Mouse (Mus musculus) thymus, postnatal 10 days (tissue): ENCODE data around the gene Bcr.

ENCODE experiments used
- DNase-seq, 2 experiments: peaks; one replicate each; pipeline ENCODE4 v3.0.0; 2021; ENCODE audit warnings: low spot score in 2 of 2

Gene Bcr

DNA sequence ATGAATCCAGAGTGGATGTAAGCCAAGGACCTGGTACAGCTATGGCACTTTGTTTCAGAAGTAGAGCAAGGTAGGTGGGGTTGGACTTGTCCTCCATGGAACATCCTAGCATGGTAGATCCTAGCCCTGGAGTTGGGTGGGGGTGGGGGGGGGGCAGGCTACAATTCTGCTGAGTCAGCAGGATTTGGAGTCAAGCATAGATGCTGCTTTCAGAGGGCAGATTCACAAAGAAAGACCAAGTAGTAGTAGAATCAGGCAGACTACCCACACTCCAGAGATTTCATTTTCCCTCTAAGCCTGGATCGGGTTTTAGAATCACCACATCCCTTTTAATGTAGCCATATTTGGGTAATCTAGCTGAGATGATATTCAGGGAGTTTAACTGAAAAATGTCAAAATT, 33.9 kb downstream of the Bcr start:
- no peak for DNase-seq

DNA sequence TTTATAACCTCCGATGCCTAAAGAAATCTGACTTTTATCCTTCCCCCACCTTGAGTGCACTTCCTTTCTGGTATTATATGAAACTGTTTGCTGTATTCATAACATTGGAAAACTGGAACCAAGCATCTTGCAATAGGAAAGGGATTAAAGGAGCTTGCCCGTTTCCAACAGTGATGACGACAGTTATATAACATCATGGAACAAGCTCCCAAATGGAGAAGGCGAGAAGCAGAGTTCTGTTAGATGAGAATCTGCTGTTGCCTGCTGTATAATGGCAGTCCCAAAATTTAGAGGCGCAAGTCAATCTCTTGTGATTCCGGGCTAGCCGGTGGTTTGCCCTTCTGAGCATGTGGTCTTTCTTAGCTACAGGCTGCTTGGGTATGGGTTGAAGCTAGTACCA, 34.8 kb downstream of the Bcr start:
- DNase-seq: no peak

DNA sequence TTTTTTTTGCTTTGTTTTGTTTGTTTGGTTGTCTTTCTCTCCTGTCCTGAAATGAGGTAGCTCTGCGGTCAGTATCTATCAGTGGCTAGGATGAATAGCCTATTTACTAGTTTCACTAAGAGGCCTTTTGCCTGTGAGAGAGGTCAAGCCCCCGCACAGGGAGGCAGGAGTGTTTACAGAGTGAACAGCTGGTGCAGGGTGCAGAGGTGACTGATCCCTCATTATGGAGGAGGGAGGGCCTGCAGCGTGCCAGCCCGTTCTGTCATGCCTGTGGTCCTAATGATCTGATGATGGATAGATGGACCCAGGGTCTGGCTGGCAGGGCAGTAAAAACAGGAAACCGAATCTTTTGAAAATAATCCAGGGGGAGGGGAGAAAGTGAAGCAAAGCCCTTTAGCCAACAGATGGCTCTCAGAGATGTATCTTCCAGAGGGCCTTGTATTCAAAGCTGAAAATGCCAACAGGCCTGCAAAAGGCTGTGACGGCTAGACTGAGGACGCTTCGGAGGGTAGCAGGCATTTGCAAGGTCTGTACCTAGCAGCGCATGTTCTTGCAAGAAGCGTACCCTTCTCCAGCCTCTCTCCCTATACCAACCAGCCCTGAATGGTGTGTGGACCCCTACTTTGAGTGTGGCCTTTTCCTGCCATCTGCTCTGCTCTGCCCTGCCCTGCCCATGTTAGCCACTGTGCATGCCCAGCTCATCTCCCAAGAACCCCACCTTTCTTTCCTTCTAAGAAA, 38.2 kb downstream of the Bcr start:
- no peak for DNase-seq

DNA sequence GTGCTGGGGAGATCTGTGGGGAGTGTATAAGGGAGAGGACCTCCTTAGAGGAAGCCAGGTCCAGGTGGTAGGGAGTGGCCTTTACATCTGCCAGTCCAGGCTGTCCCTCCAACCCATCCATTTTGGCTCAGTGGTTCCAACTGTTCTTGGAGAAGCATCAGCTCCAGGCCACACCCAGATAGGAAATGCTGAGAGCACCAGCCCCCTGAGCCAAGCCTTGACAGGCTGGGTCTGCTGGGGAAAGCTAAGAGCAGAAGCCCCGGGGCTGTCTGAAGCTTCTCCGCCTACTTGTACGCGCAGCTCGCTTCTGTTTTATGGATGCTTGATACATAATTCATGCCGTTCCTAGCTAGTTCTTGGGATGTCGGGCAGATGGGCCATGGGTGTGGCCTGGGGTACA, 39.9 kb downstream of the Bcr start:
- DNase-seq: no peak

DNA sequence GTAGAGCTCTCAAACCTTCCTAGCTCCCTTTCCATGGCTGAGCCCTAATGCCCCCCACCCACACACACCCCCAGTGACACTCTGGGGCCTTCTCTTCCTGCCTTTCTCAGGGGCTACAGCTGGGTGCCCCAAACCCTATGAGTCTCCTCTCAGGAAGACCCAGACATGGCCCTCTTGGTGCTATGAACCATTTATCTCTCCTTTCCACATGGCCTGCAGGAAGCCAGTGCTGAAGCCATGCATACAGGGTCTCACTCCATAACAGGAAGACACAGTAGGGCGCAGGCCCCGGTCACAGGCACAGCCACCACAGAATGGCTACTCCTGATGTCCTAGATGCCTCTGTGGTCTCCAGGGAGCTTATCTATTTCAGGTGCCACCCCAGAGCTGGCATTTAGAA, 43.1 kb downstream of the Bcr start:
- DNase-seq: no peak

DNA sequence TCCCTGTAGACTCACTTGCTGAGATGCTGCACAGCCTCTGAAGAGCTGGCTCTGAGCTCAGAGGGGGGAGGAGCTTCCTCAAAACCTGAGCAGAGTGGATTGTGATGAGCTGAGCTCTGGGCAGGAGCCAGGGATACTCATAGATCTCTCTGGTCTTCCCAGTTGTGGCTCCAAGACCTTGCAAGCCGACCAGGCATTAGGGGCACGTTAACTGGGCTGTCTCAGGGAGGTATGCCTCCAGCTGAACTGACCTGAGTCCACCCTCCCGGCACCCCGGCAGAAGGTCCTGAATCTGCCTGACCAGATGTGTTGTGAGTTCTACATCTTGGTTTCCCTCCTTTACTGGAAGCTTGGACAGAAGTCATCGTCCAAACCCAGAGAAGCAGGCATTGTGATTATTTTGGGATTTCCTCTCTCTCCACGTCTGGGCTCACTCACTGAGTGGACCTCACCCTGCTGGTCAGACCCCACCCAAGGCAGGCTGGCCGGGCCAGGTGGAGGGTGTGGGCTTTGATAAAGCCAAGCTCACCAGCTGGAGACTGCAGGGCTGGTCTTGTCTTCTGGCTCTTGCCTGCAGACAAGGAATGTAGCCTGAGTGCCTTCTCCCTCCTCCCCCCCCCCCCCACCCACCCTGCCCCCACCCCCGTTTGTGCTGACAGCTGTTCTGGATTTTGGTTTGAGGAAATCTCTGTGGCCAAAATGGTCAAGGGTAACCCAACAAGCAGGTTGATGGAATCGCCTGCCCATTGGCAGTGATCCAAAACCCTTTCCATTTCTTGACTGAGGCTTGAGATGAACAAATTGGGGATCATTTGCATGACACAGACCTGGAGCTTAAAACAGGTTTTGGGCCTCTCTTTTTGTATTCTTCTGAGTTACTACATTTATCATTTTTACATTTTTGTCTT, 44.1 kb downstream of the Bcr start:
- no peak for DNase-seq

DNA sequence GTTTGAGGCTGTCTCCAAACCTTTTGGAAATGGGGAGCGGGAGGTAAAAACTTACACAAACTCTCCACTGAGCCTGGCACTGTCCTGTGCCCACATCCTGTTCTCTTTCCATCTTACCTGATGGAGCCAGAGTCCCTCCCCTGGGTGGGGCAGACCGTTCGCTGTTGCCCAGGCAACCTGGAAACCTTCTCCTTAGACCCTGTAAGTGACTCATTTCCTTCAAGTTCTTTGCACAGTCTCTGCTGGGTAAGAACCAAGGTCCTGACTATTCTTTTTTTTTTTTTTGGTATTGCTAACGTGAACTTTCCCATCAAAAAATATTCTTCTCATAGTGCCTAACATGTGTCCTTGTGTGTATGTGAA, 44.7 kb downstream of the Bcr start:
- DNase-seq: peak; percentile 29 to 52

DNA sequence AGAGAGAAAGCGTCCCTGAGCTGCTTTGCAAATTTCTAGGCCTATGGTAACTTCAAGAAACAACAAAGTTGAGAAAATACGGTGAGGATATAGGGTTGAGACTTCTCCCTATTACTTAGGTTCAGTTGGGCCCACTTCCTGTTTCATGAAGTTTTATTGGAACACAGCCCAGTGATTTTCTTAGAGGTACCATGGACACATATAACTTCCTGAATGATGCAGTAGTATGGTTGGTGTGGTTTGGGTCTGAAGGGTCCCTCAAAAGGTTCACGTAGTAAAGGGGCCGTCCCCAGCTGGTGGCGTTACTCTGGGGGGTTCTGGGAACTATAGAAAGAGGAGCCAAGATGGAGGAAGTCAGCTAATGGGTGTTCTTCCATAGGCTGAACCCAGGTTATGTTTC, 45.3 kb downstream of the Bcr start:
- DNase-seq: no peak

DNA sequence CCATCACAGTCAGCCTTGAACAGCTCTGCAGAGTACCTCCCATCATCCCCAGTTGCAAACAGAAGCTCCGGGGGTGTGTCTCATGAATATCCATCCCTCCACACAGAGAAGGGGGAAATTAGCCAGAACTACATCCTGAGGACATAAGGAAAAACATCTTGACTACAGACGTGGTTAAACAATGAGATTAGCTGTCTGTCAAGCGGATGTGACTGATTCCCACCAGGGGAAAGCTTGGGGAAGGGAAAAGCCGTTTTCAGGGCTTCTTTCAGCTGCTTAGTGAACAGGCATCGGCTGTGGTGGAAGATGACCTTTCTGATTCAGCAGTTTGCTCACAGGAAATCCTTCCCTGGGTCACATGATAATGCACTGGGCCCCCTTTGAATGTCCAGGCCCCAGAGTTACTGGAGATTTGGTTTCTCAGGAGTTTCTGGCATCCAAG, 46.6 kb downstream of the Bcr start:
- DNase-seq: no peak

DNA sequence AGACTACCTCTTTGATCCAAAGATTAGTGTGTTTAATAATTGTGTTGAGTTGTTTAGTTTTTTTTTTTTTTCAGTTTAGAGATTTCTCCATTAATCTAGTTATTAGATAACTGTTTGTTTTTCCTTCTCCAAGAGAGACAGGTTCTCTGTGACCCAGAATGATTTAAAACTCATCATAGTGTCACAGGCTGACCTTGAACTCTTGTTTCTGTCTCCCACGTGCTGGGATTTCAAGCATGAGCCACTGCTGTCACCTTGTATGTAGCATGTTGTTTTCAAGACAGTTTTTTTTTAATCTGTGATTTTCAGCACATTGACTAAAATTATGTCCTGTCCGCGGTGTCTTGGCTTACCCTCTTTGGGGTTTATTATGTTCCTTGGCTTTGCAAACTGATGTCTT, 47.7 kb downstream of the Bcr start:
- DNase-seq: no peak

DNA sequence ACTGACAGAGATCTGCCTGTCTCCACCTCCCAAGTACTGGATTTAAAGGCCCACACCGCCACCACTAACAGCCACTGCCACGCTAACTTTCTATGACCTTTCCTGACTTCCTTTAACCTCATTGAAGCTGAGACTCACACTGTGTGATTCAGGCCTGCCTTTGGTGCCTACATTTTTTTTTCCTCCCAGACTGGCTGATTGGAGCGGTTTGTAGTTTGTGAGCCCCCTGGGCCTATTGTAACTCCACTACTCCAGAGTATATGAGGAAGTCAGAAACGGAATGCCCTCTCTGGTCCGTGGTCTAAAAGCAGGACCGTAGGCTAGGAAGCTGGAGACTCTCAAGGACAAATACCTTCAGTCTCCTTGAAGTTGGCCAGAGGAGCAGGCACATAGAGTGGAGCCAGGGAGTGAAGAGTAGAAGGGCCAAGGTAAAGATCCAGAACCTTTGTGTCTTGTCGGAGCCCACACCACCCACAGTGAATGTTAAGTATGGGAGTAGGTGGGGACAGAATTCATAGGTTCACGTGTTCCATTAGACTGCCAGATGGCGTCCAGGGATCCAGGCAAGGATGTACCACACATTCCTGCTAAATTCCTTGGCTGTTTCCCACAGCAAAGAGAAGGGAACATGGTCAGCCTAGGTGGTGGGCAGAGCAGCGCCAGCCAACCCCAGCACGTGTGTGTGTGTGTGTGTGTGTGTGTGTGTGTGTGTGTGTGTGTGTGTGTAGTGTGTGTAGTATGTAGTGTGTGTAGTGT, 51.2 kb downstream of the Bcr start:
- no peak for DNase-seq

DNA sequence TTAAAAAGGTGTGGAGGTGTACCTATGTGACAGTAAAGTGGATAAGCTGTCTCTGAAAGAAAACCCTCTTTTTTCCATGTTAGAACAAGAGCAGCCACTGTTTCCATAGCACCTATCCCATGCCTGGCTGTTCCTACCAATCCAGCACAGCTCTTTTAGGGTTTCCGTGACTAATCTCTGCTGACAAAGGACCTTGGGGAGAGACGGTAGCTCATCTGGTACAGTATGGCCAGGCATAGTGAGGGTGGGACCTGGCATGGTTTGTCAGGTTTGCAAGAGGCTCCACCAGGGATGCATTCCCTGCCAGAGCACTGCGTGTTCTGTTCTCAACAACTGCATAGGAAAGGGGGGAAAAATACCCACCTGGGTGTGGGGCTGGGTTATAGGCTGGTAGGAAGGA, 52.0 kb downstream of the Bcr start:
- DNase-seq: no peak

DNA sequence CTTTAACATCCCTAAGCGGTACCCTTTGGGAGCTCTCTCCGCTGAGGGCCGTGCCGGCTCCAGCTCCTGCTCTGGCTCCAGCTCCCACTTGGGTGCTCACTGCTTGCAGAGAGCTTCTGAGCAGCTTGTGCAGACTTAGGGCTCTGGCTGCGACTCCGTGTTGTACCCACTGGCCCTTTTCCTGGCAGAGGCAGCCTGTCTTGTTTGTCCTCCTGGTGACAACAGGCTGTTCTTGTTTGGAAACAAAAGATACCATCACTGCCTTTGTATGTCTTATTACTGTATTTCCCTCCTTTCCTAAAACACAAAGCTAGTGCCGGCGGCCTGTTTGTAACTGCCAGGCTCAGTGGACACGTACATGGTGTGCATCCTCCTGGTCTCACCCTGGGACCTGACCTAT, 53.2 kb downstream of the Bcr start:
- no peak for DNase-seq

DNA sequence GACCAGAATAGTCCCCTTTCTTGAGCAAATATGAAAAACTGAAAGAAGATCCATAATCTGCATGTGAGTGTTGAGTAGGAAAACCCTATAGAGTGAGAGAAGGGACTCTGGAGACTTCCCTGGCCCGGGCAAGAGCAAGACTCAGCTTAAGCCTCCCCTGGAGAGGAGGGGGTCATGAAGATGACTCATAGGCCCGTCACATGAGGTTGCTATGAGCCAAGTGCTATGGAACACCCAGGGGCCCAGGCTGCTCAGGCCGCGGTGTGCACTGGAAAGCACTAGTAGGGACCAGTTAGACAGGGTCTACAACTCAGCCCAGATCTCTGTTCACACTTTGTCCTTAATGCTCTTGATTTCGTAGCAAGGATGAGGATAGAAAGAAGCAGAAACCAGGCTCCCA, 54.8 kb downstream of the Bcr start:
- no peak for DNase-seq

DNA sequence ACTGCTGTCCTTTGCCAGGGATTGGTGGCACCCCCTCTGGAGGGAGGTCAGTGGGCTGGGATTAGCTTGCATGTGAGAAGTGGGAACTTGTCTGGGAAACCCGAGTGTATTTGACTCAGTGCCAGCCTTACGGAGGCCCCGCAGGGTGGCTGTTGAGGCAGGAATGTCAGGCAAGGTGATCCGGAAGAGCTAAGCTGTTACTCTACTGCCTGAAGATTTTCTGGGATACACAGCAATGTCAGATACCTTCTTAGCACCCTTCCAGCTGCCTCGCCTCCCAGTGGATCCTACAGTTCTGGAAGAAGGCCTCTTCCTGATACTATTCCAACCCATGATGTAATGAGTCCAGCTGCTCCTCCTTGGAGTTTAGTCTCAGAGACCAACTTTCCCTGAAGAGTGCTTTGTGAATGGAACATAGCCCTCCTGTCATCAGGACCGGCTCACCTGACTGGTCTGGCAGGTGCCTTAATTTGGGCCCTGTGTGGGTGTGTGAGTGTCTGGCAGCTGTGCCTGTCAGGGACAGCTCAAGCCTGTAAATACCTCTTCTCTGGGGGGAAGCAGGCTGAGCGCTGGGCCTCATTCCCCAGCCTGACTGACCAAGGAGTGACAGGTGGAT, 56.6 kb downstream of the Bcr start:
- no peak for DNase-seq

DNA sequence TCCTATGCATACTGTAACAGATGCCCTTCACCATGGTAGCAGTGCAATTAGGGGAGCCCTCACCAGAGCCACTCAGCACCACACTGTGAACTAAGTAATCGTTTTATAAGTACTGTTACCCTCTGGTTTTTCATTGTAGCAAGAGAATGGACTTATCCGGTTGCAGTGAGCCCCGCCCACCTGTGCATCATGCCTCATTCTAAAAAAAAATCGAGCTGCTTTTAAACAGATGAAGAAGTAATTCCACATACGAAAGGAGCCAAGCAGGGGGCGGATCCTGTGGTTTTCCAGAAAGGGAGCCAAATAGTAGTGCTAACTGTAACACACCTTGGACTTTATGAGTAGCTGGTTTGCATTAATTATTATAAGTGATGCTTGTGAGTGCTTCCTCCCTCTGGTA, 58.1 kb downstream of the Bcr start:
- no peak for DNase-seq

DNA sequence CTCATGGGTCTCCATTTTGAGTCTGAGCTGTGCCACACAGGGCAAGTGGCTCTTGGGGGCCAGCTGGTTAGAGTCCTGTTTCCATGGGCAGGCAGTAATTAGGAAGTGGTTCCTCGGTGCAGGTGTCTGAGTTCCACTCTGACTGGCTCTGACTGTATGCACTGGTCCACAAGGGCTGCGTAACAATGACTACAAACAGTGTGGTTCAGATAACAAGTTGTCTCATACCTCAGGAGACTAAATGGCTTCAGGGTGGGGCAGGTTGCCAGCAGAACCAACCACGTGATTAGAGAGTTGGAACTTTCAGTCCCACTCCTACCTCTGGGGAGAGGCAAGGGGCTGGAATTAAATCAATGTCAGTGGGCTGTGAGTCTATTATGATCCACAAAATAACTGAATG, 59.0 kb downstream of the Bcr start:
- no peak for DNase-seq

DNA sequence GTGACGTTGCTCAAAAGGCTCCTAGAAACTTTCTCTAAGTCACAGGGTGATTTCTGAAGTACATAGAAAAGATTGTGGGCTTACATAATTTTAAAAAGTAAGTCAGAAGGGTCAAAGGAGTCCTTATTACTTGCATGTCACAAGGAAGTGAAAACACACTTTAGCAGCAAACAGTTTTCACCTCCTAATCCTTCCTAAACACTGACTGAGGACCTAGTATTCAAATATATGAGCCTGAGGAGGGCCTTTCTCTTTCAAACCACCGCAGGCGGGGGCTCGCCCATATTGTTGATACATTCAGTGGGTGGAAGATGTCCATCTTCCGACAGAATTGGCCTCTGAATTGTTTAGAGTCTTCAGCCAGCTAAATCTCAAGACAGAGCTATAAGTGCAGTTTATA, 59.8 kb downstream of the Bcr start:
- no peak for DNase-seq

DNA sequence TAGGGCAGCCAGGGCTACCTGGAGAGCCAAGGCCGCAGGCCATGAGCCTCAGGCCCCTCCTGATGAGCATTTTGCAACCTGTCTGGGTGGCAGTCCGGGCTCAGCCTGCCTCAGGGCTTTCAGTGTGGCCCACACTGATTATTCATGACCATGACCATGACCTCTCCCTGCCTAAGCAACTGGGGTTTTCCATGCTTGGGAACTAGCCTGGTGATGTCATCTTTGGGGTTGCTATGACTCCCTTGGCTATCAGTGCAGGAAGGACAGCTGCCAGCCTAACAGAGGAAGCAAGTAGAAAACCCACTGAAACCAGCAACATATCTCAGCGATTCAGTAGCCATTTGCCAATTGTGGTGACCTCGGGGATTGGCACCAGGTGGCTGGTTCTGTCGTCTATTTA, 60.6 kb downstream of the Bcr start:
- DNase-seq: no peak

DNA sequence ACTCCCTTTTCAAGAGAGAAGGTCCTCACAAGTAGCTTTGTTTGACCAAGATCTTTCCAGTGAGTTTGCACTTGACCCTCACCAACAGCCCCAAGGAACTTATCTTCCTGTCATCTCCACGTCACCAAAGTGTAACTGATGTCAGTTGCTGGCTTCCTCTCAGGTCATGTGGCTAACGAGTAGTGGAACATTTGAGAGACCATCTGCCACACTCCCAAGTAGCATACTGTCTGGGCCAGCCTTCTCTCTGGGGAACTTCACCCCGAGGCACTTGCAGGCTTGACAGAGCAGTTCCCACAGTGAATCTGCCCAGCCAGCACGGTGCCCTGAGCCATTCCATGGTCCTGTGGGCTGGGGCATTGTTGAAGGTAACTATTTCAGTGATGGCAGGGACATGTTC, 65.2 kb downstream of the Bcr start:
- no peak for DNase-seq

DNA sequence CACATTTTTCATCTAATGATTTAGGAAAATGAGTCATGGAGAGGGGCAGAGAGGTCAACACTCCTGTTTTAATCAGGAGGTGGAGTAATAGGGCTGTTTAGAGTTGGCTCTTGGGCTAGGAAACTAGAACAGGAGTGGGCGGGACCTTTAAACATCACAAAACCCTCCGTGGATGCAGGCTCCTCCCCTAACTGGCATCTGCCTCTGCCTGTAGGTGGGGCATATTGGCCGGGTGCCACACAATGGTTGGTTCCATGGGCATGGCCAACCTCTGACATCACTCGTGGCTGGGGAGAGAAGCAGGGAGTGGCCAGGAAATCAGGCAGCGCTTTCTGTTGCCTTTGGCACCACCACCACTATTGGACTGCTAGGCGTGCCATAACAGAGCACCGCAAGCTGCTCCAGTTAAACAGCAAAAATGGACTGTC, 68.9 kb downstream of the Bcr start:
- no peak for DNase-seq

DNA sequence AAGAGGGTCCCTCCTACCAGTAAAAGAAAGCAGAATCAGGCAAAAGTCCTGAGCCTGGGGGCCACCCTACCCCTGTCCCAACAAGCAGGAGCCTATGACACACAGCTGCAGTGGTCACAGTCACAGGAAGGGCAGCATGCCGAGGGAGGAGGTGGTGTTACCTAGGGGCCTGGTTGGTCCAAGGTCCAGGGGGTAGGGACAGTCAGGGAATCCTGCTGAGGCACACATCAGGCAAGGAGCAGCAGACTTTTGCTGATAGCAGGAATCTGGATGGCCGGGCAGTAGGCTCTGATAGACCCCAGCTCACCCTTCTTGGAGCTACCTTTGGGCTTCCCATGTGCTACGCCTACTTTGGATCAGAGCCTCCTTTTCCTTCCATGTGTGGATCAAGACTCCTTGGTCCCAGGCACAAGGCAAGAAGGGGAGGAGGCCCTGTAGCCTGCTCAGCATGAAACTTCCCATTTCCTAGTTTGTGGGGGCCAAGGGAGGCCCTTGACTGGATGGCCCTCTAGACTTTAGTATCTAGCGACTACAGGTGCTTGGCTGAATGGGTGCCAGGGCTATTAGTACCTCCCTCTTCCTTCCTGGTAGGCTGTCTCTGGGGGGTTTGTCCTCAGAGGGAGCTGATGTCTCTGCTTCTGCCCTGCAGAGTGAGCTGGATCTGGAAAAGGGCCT, 70.1 kb downstream of the Bcr start:
- DNase-seq: no peak
